Mouse (Mus musculus): ENCODE data around the gene Plcb1. TPM values are rescaled to one million over a fixed set of nuclear protein-coding genes. Genes with fewer than 3 reads are reported as not detected.

The Plcb1 gene
- polyA plus RNA-seq, 1 experiment from 2014 or later, result 34.5 TPM

- H3K4me3 ChIP-seq (ENCODE audit: low read length), result no peak overlapping the region
- no peak for ATAC-seq (ENCODE audit: low FRiP score, low TSS enrichment)
- 59% methylated on average over 6 of the region's 6 CpGs for WGBS
Observed at GRCm38 (mm10) chr2:135279026-135279425, 493.2 kb downstream of the Plcb1 start.

DNA sequence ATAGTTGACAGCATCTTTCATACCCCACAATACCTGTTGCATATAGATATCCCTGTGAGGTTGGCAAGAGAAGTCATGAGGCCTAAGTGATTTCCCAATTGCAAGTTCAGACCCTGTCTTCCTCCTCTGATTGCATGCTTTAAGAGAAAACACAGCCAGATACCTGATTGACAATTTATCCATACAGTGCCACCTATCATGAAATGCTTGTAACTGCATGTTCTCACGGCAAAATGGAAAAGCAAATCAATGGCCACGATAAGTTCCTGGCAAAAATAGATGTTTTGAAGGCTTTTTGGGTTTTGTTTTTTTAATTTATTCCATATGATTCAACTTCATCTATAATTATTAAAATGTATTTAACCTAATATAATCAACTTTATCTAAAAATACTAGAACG is 497.9 kb downstream of the Plcb1 start:
- no peaks in the 10 kb centered on the region for H3K9me3 ChIP-seq (ENCODE audit: control insufficient read depth, low read length)
- no peak for ATAC-seq (ENCODE audit: low FRiP score, low TSS enrichment)
- H3K36me3 ChIP-seq (ENCODE audit: control insufficient read depth, insufficient read depth, low read length), result no peaks in the 10 kb centered on the region
- no peak overlapping the region for H3K4me3 ChIP-seq (ENCODE audit: low read length)
- H3K4me2 ChIP-seq (replicated peaks; ENCODE audit: low read depth, low read length), result no peak overlapping the region
- no peaks in the 10 kb centered on the region for H3K4me1 ChIP-seq (ENCODE audit: control insufficient read depth, insufficient read depth, low read length)
- 69% methylated on average over 3 of the region's 3 CpGs for WGBS
- no peak overlapping the region for H3K27ac ChIP-seq (ENCODE audit: low read depth, low read length)
- H3K27me3 ChIP-seq (ENCODE audit: control insufficient read depth, insufficient read depth, low read length), result no peaks in the 10 kb centered on the region
- H3K9ac ChIP-seq (ENCODE audit: low read depth, low read length), result no peak overlapping the region

More at GRCm38 (mm10) chr2:135279026-135279425, 493.2 kb downstream of the Plcb1 start:
- Histone ChIP-seq H3K9me3 (ENCODE audit: control insufficient read depth, low read length) (no peaks in the 10 kb centered on the region), H3K27me3 (ENCODE audit: control insufficient read depth, insufficient read depth, low read length) (no peaks in the 10 kb centered on the region), H3K4me1 (ENCODE audit: control insufficient read depth, insufficient read depth, low read length) (no peaks in the 10 kb centered on the region), H3K36me3 (ENCODE audit: control insufficient read depth, insufficient read depth, low read length) (no peaks in the 10 kb centered on the region), H3K27ac (ENCODE audit: low read depth, low read length) (no peak overlapping the region), H3K4me2 (replicated peaks; ENCODE audit: low read depth, low read length) (no peak overlapping the region), H3K9ac (ENCODE audit: low read depth, low read length) (no peak overlapping the region)

DNA sequence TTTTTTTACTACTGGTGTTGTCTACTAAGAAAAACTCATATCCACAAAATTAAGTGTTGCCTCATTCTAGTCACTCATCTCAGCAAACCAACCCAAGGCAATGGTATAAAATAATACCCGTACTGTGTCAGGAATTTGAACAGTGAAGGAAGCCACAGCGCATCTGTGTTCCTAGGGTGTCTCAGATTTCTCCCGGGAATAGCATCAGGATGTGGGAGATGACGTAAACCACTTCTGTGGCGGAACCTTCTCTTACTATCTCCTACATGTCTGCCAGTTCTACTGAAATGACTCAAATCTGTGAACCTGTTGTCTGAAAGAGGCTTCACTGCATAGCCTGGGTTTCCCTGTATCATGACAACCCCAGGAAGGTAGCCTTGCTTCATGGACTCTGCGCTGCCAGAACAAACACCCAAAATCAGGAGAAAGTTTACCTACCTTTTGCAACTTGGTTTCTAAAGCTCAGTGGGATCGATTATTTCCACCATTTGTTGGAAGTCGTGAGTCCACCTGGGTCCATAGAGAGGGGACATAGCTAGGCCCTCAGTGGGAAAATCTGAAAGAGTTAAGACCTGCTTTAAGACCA is 510.4 kb downstream of the Plcb1 start:
- H3K27me3 ChIP-seq (ENCODE audit: control insufficient read depth, insufficient read depth, low read length), result no peaks in the 10 kb centered on the region
- H3K9me3 ChIP-seq (ENCODE audit: control insufficient read depth, low read length), result no peaks in the 10 kb centered on the region
- no peak overlapping the region for H3K4me2 ChIP-seq (replicated peaks; ENCODE audit: low read depth, low read length)
- no peak overlapping the region for H3K4me3 ChIP-seq (ENCODE audit: low read length)
- H3K36me3 ChIP-seq (ENCODE audit: control insufficient read depth, insufficient read depth, low read length), result no peaks in the 10 kb centered on the region
- no peaks in the 10 kb centered on the region for H3K4me1 ChIP-seq (ENCODE audit: control insufficient read depth, insufficient read depth, low read length)
- H3K9ac ChIP-seq (ENCODE audit: low read depth, low read length), result no peak overlapping the region
- WGBS, result 84% methylated on average over 8 of the region's 8 CpGs
- no peak overlapping the region for H3K27ac ChIP-seq (ENCODE audit: low read depth, low read length)
- ATAC-seq (ENCODE audit: low FRiP score, low TSS enrichment), result no peak

DNA sequence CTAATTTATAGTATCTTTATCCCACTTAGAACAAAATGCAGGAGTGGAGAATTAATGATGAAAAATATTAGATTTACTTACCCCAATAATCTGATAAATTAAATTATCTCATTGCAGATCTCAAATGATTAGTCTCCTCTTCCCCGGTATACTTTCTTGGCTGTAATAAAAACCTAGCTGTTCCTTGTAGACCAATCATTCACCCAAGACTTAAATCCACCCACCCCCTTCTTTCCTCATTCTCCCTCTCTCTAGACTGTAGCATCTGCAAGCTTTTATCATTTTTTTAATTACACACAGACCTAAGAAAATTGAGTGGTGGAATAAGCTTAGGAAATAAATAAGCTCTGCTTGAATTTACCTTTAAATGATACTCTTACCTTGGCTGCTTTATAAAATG is 514.6 kb downstream of the Plcb1 start:
- Histone ChIP-seq H3K4me3 (ENCODE audit: low read length) (no peak overlapping the region), H3K27ac (ENCODE audit: low read depth, low read length) (no peak overlapping the region), H3K4me2 (replicated peaks; ENCODE audit: low read depth, low read length) (no peak overlapping the region), H3K36me3 (ENCODE audit: control insufficient read depth, insufficient read depth, low read length) (no peaks in the 10 kb centered on the region), H3K27me3 (ENCODE audit: control insufficient read depth, insufficient read depth, low read length) (no peaks in the 10 kb centered on the region), H3K9me3 (ENCODE audit: control insufficient read depth, low read length) (no peaks in the 10 kb centered on the region), H3K4me1 (ENCODE audit: control insufficient read depth, insufficient read depth, low read length) (no peaks in the 10 kb centered on the region), H3K9ac (ENCODE audit: low read depth, low read length) (no peak overlapping the region)
- no peak for ATAC-seq (ENCODE audit: low FRiP score, low TSS enrichment)
- 73% methylated on average over 1 of the region's 1 CpGs for WGBS

GRCm38 (mm10) chr2:135302483-135302882 is 516.6 kb downstream of the Plcb1 start:
- Histone ChIP-seq H3K9ac (ENCODE audit: low read depth, low read length) (no peak overlapping the region), H3K36me3 (ENCODE audit: control insufficient read depth, insufficient read depth, low read length) (no peaks in the 10 kb centered on the region), H3K9me3 (ENCODE audit: control insufficient read depth, low read length) (no peaks in the 10 kb centered on the region), H3K4me2 (replicated peaks; ENCODE audit: low read depth, low read length) (no peak overlapping the region), H3K27ac (ENCODE audit: low read depth, low read length) (no peak overlapping the region), H3K4me3 (ENCODE audit: low read length) (no peak overlapping the region), H3K4me1 (ENCODE audit: control insufficient read depth, insufficient read depth, low read length) (no peaks in the 10 kb centered on the region), H3K27me3 (ENCODE audit: control insufficient read depth, insufficient read depth, low read length) (no peaks in the 10 kb centered on the region)
- ATAC-seq (ENCODE audit: low FRiP score, low TSS enrichment), result no peak
- WGBS, result 88% methylated on average over 2 of the region's 2 CpGs

- Histone ChIP-seq H3K9me3 (ENCODE audit: control insufficient read depth, low read length) (no peaks in the 10 kb centered on the region), H3K4me1 (ENCODE audit: control insufficient read depth, insufficient read depth, low read length) (no peaks in the 10 kb centered on the region), H3K4me3 (ENCODE audit: low read length) (no peak overlapping the region), H3K36me3 (ENCODE audit: control insufficient read depth, insufficient read depth, low read length) (no peaks in the 10 kb centered on the region), H3K27ac (ENCODE audit: low read depth, low read length) (no peak overlapping the region), H3K4me2 (replicated peaks; ENCODE audit: low read depth, low read length) (no peak overlapping the region), H3K9ac (ENCODE audit: low read depth, low read length) (no peak overlapping the region), H3K27me3 (ENCODE audit: control insufficient read depth, insufficient read depth, low read length) (no peaks in the 10 kb centered on the region)
- no peak for ATAC-seq (ENCODE audit: low FRiP score, low TSS enrichment)
- 62% methylated on average over 3 of the region's 3 CpGs for WGBS
Observed at GRCm38 (mm10) chr2:135305186-135305585, 519.3 kb downstream of the Plcb1 start.

- no peak for ATAC-seq (ENCODE audit: low FRiP score, low TSS enrichment)
- Histone ChIP-seq H3K4me2 (replicated peaks; ENCODE audit: low read depth, low read length) (no peak overlapping the region), H3K9ac (ENCODE audit: low read depth, low read length) (no peak overlapping the region), H3K27me3 (ENCODE audit: control insufficient read depth, insufficient read depth, low read length) (no peaks in the 10 kb centered on the region), H3K4me1 (ENCODE audit: control insufficient read depth, insufficient read depth, low read length) (no peaks in the 10 kb centered on the region), H3K36me3 (ENCODE audit: control insufficient read depth, insufficient read depth, low read length) (no peaks in the 10 kb centered on the region), H3K4me3 (ENCODE audit: low read length) (no peak overlapping the region), H3K27ac (ENCODE audit: low read depth, low read length) (no peak overlapping the region), H3K9me3 (ENCODE audit: control insufficient read depth, low read length) (no peaks in the 10 kb centered on the region)
- WGBS, result 79% methylated on average over 7 of the region's 7 CpGs
Observed at GRCm38 (mm10) chr2:135305736-135306471, 520.0 kb downstream of the Plcb1 start.

DNA sequence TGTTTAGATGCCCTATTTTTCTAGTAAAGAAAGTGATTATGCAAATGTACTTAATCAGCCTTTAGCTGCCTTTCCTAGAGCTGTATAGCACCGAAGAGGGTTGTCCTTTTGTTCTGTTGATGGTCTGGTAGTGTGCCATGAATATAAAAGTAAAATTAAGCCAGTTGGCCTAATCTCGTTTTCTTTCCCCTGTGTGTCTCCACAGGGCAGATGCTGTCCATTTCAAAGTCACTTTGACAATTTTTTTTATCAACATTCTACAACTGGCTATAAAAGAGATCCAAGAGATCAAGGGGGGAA is 520.6 kb downstream of the Plcb1 start:
- H3K4me3 ChIP-seq (ENCODE audit: low read length), result no peak overlapping the region
- no peaks in the 10 kb centered on the region for H3K9me3 ChIP-seq (ENCODE audit: control insufficient read depth, low read length)
- no peaks in the 10 kb centered on the region for H3K36me3 ChIP-seq (ENCODE audit: control insufficient read depth, insufficient read depth, low read length)
- H3K4me2 ChIP-seq (replicated peaks; ENCODE audit: low read depth, low read length), result no peak overlapping the region
- no peaks in the 10 kb centered on the region for H3K27me3 ChIP-seq (ENCODE audit: control insufficient read depth, insufficient read depth, low read length)
- WGBS, result 72% methylated on average over 2 of the region's 2 CpGs
- H3K27ac ChIP-seq (ENCODE audit: low read depth, low read length), result no peak overlapping the region
- no peaks in the 10 kb centered on the region for H3K4me1 ChIP-seq (ENCODE audit: control insufficient read depth, insufficient read depth, low read length)
- H3K9ac ChIP-seq (ENCODE audit: low read depth, low read length), result no peak overlapping the region
- no peak for ATAC-seq (ENCODE audit: low FRiP score, low TSS enrichment)

DNA sequence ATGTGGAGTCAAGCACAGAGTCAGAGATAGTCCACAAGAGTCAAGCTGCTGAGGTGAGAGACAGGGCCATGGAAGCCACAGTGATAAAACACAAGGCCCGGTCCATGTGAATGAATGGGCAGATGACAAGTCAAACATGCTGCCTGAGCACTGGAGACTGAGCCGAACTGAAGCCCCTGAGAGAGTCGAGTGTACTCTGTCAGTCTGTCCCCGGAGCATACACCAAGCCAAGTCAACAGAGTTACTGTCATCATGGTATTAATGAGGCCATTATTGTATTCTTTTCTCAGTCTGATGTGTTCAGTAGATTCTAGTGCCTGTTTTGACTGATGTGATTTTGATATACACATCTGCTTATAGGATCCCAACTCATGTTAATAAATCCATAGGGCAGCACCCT is 521.9 kb downstream of the Plcb1 start:
- Histone ChIP-seq H3K4me2 (replicated peaks; ENCODE audit: low read depth, low read length) (no peak overlapping the region), H3K36me3 (ENCODE audit: control insufficient read depth, insufficient read depth, low read length) (no peaks in the 10 kb centered on the region), H3K27ac (ENCODE audit: low read depth, low read length) (no peak overlapping the region), H3K4me3 (ENCODE audit: low read length) (no peak overlapping the region), H3K27me3 (ENCODE audit: control insufficient read depth, insufficient read depth, low read length) (no peaks in the 10 kb centered on the region), H3K9me3 (ENCODE audit: control insufficient read depth, low read length) (no peaks in the 10 kb centered on the region), H3K4me1 (ENCODE audit: control insufficient read depth, insufficient read depth, low read length) (no peaks in the 10 kb centered on the region), H3K9ac (ENCODE audit: low read depth, low read length) (no peak overlapping the region)
- WGBS, result 93% methylated on average over 4 of the region's 4 CpGs
- ATAC-seq (ENCODE audit: low FRiP score, low TSS enrichment), result no peak

All from kidney, embryonic 14.5 days (tissue).